Mouse (Mus musculus): ENCODE results near the gene Aven.

GRCm38 (mm10) chr2:112632536-112632935 lies 139.8 kb downstream of the Aven start:
- TF ChIP-seq MAFK (IDR thresholded peaks at IDR 0.05; ENCODE audit: insufficient read depth, low read depth, low read length): no peak
- no peak for TF ChIP-seq ZNF384 (IDR thresholded peaks at IDR 0.05; ENCODE audit: low read depth, low read length)
- TF ChIP-seq CHD2 (IDR thresholded peaks at IDR 0.05; ENCODE audit: low read depth, low read length): no peak
- no peak for TF ChIP-seq HCFC1 (IDR thresholded peaks at IDR 0.05; ENCODE audit: borderline replicate concordance, insufficient read depth, low read length)

Measured in ES-E14 (cell line).